Mouse (Mus musculus) megakaryocyte, embryonic 14.5 days (primary cell): Measurements from ENCODE around the gene Rac2. TPM values are rescaled to one million over a fixed set of nuclear protein-coding genes. Genes with fewer than 3 reads are reported as not detected.
A peak's percentile ranks its signal among the peaks of the same experiment; 100 is the strongest.

Experiments used
- H3K27me3 ChIP-seq: replicated peaks from 2 replicates; pipeline ENCODE3; 2012; ENCODE audit warnings: inconsistent platforms
- H3K36me3 ChIP-seq: replicated peaks from 2 replicates; pipeline ENCODE3; 2012; ENCODE audit warnings: low read length, inconsistent platforms, mixed read lengths
- H3K4me1 ChIP-seq: 2 replicates; pipeline ENCODE4 v1.6.1; 2012; ENCODE audit warnings: inconsistent platforms
- H3K4me3 ChIP-seq: replicated peaks from 2 replicates; pipeline ENCODE3; 2012; ENCODE audit warnings: moderate library complexity, mild to moderate bottlenecking, inconsistent platforms
- H3K9me3 ChIP-seq: 2 replicates; pipeline ENCODE4 v1.6.1; 2012; ENCODE audit warnings: inconsistent platforms
- FLI1 ChIP-seq: IDR thresholded peaks from 2 replicates; pipeline ENCODE4 v1.6.1; 2012; ENCODE audit warnings: low read length, inconsistent platforms, mixed read lengths
- GATA1 ChIP-seq: IDR thresholded peaks from 3 replicates; pipeline ENCODE4 v1.6.1; 2012; ENCODE audit warnings: mixed read lengths, low read length, inconsistent platforms, borderline replicate concordance
- polyA plus RNA-seq: library from polyadenylated mRNA; stranded (reverse); fragments of >175 nt; gene quantifications from 2 replicates; pipeline ENCODE4 v1.2.3, GENCODE M21; 2012; ENCODE audit warnings: low replicate concordance; ENCODE audit not compliant: insufficient read depth

The Rac2 gene
- polyA plus RNA-seq, 1 experiment, result 860 TPM

GRCm38 (mm10) chr15:78571554-78572269 is 871 bp downstream of the Rac2 start:
- TF ChIP-seq FLI1 (no peak), GATA1 (0 out of 3 replicates have a peak, but pooled peaks have one; percentile 43)
- Histone ChIP-seq H3K4me1 (peaks cover 87% of the 10 kb centered on the region), H3K4me3 (peak overlapping the region; percentile 98), H3K36me3 (peaks cover 59% of the 10 kb centered on the region), H3K27me3 (no peaks in the 10 kb centered on the region), H3K9me3 (0 out of 2 replicates have a peak, but pooled peaks cover 5% of the 10 kb centered on the region)

GRCm38 (mm10) chr15:78570170-78570569 is 2.4 kb downstream of the Rac2 start:
- TF ChIP-seq GATA1, result no peak
- no peak for TF ChIP-seq FLI1
- H3K9me3 ChIP-seq, result 0 out of 2 replicates have a peak, but pooled peaks cover 5% of the 10 kb centered on the region
- H3K27me3 ChIP-seq, result no peaks in the 10 kb centered on the region
- peaks cover 93% of the 10 kb centered on the region for H3K4me1 ChIP-seq
- H3K36me3 ChIP-seq, result peaks cover 71% of the 10 kb centered on the region
- H3K4me3 ChIP-seq, result peak overlapping the region; percentile 98

- TF ChIP-seq FLI1 (no peak), GATA1 (no peak)
- Histone ChIP-seq H3K36me3 (peaks cover 84% of the 10 kb centered on the region), H3K4me3 (no peak overlapping the region), H3K27me3 (no peaks in the 10 kb centered on the region), H3K4me1 (peaks cover 100% of the 10 kb centered on the region), H3K9me3 (no peaks in the 10 kb centered on the region)
Measured at GRCm38 (mm10) chr15:78567608-78568120, 4.9 kb downstream of the Rac2 start.

- H3K9me3 ChIP-seq, result no peaks in the 10 kb centered on the region
- TF ChIP-seq GATA1 (no peak), FLI1 (no peak)
- H3K4me1 ChIP-seq, result peaks cover 91% of the 10 kb centered on the region
- H3K36me3 ChIP-seq, result peaks cover 95% of the 10 kb centered on the region
- H3K4me3 ChIP-seq, result peak overlapping the region; percentile 84
- H3K27me3 ChIP-seq, result no peaks in the 10 kb centered on the region
Measured at GRCm38 (mm10) chr15:78564764-78565435, 7.7 kb downstream of the Rac2 start.

GRCm38 (mm10) chr15:78563937-78564336 is 8.6 kb downstream of the Rac2 start:
- Histone ChIP-seq H3K4me1 (peaks cover 91% of the 10 kb centered on the region), H3K27me3 (no peaks in the 10 kb centered on the region), H3K9me3 (no peaks in the 10 kb centered on the region), H3K36me3 (peaks cover 92% of the 10 kb centered on the region), H3K4me3 (peak overlapping the region; percentile 84)
- TF ChIP-seq GATA1 (no peak), FLI1 (no peak)

- Histone ChIP-seq H3K9me3 (no peaks in the 10 kb centered on the region), H3K27me3 (no peaks in the 10 kb centered on the region), H3K36me3 (peaks cover 86% of the 10 kb centered on the region), H3K4me1 (peaks cover 91% of the 10 kb centered on the region), H3K4me3 (peak overlapping the region; percentile 84)
- no peak; the same call in 2 of the 3 replicates for TF ChIP-seq GATA1
- no peak for TF ChIP-seq FLI1
Measured at GRCm38 (mm10) chr15:78563344-78563743, 9.2 kb downstream of the Rac2 start.

- Histone ChIP-seq H3K4me1 (peaks cover 67% of the 10 kb centered on the region), H3K9me3 (no peaks in the 10 kb centered on the region), H3K36me3 (peaks cover 46% of the 10 kb centered on the region), H3K27me3 (peaks cover 17% of the 10 kb centered on the region), H3K4me3 (no peak overlapping the region)
- no peak for TF ChIP-seq GATA1
- TF ChIP-seq FLI1, result no peak
Measured at GRCm38 (mm10) chr15:78559141-78559979, 13.2 kb downstream of the Rac2 start.

- peaks cover 23% of the 10 kb centered on the region for H3K27me3 ChIP-seq
- peaks cover 34% of the 10 kb centered on the region for H3K36me3 ChIP-seq
- peaks cover 52% of the 10 kb centered on the region for H3K4me1 ChIP-seq
- H3K4me3 ChIP-seq, result no peak overlapping the region
- peaks cover 9% of the 10 kb centered on the region for H3K9me3 ChIP-seq
- TF ChIP-seq FLI1 (no peak), GATA1 (no peak)
Measured at GRCm38 (mm10) chr15:78557693-78558535, 14.7 kb downstream of the Rac2 start.
